Mouse (Mus musculus) adrenal gland, postnatal 25 days (tissue): Measurements from ENCODE around the gene Hspa4l. TPM values are rescaled to one million over a fixed set of nuclear protein-coding genes. Genes with fewer than 3 reads are reported as not detected.

Experiments used
- DNase-seq: peaks from one replicate; pipeline ENCODE4 v3.0.0; 2021; ENCODE audit warnings: mixed read lengths
- total RNA-seq: library from RNA; stranded (reverse); gene quantifications from 2 replicates; pipeline ENCODE4 v1.2.3, GENCODE M21; 2021

The Hspa4l gene
- total RNA-seq, 1 experiment from 2014 or later: 64.3 TPM

- DNase-seq: no peak
Observed at GRCm38 (mm10) chr3:40813275-40813674, 69.0 kb downstream of the Hspa4l start.

GRCm38 (mm10) chr3:40845521-40845920, 101.2 kb downstream of the Hspa4l start:
- DNase-seq: peak; percentile 4

Other genes with a start within 250 kb of the Hspa4l start
- 3.6 and 4.3 TPM in 2 replicates for gene Intu, start 213.2 kb upstream of the Hspa4l start, total RNA-seq
- 0.15 TPM in 1 of 2 replicates, not detected in the other for gene Slc25a31, start 35.6 kb upstream of the Hspa4l start, total RNA-seq
- 5.5 and 6.1 TPM in 2 replicates for gene Plk4, start 55.5 kb downstream of the Hspa4l start, total RNA-seq
- 20.4 and 24.2 TPM in 2 replicates for gene Mfsd8, start 102.4 kb downstream of the Hspa4l start, total RNA-seq
- gene Abhd18, start 102.5 kb downstream of the Hspa4l start, total RNA-seq: 6.7 and 9.2 TPM in 2 replicates
- gene 1700034I23Rik, start 158.0 kb downstream of the Hspa4l start, total RNA-seq: 0.18 TPM in 1 of 2 replicates, not detected in the other
- gene Larp1b, start 205.3 kb downstream of the Hspa4l start, total RNA-seq: 37.7 and 37.9 TPM in 2 replicates